Mouse (Mus musculus) spleen, adult 12 weeks (tissue): ENCODE results near the gene Triobp.
"Not testable (repeated sequence)": the region's sequence is repeated elsewhere in the genome, so short reads cannot be mapped to it uniquely, and the experiment has no call there.

Experiments
- DNase-seq: peaks from one replicate; pipeline ENCODE4 v3.0.0; 2022; ENCODE audit warnings: low spot score

Gene Triobp

DNA sequence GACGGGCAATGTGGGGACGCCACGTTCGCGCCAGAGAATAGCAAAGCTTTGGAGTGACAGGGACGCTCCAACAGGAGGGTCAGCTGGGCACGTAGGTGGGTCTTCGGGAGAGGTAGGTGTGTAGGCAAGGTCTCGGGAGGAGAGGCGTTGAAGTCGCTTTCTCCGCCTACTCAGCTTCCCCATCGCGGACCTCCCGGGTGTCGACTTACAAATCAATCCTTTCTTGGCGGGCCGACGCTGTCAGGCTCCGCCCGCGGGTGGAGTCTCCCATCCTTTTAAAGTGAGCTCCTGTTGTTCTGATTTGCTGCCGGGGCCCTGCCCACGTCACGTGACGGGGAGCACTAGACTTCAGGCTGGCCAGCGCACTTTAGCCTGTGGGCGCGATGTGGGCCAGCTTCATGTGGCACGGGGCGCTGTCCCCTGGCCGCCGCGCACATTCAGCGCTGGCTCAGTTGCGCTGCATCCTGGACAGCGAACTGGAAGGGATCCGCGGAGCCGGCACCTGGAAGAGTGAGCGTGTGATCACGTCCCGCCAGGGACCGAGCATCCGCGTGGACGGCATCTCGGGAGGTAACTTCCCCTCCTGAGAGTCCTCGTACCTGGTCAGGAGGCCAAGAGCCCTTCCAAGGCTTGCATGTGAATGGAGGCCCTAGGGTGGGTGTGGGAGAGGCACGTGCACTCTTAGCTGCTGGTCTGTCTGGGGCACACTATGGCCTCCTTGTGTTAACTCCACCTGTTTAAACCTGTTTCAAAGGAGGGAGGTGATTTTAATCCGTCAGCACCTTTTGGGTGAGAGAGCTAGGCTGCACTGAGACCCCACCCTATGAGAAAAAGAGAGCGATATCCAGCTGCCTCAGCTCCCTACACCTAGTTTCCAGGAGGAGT, 83.3 kb downstream of the Triobp start:
- peak; percentile 41 for DNase-seq

DNA sequence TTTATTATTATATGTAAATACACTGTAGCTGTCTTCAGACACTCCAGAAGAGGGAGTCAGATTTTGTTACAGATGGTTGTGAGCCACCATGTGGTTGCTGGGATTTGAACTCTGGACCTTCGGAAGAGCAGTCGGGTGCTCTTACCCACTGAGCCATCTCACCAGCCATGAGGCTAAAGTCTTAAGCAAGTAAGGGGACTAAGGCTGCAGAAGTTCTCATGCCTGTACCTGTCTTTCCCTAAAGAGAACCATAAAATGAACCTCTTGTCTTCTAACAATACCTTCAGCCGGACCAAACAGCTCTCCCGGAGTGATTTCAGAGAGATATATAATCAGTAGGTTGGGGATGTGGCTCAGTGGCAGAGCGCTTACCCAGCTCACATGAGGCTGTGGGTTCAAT, 84.4 kb downstream of the Triobp start:
- not testable (repeated sequence) for DNase-seq

DNA sequence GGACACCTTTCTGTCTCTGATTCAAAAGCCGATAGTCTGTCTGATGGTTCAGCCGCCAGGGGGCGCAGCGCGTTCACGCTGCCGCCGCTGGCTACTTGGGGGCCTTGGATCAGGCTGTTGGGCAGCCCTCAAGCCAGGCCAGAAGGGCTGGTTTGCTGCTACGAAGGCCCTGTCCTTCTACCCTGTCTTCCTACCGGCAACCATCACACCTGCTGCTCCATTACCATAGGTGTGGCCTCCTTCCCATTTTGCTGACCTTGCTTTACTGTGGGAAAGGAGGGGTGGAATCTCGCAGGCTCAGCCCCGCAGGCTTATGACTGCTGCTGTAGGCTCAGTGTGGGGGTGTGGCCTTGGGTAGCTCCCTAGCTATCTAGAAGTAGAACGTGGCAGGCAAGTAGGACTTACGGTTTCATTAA, 90.4 kb downstream of the Triobp start:
- peak; percentile 69 for DNase-seq

DNA sequence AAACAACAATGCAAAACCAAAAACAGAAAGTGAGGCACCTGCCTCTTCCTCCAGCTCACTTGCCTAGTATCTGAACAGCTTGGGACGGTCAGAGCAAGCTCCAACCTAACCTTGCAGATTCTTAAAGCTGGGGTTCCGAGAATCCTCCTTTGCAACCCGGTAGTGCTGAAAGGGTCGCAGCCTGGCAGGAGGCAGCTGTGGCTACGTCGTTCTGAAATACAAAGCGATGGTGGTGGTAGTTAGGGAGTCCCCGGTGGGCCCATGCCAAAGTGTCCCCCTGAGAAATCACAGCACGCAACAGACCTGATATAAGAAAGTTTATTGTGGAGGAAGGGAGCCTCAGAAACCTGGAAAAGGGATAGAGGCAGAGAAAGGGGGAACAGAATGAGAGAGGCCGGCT, 90.8 kb downstream of the Triobp start:
- no peak for DNase-seq

DNA sequence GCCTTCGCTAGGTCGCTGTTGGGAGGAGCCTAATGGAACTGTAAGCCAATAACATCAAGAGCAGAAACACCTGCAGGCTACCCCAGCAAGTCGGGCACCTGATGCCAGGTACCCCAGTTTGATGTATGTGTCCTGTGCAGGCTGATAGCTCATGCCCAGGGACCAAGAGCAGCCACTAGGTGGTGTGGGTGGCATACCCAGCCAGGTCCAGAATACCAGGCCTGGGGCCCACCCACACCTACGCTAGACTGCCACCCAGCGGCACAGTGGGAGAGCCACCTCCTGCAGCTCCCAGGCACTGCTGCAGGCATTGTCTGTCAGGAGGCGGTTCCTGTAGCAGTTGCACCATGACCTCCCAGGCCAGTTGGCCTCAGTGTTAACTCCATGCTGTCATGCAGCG, 91.3 kb downstream of the Triobp start:
- DNase-seq: peak; percentile 81

DNA sequence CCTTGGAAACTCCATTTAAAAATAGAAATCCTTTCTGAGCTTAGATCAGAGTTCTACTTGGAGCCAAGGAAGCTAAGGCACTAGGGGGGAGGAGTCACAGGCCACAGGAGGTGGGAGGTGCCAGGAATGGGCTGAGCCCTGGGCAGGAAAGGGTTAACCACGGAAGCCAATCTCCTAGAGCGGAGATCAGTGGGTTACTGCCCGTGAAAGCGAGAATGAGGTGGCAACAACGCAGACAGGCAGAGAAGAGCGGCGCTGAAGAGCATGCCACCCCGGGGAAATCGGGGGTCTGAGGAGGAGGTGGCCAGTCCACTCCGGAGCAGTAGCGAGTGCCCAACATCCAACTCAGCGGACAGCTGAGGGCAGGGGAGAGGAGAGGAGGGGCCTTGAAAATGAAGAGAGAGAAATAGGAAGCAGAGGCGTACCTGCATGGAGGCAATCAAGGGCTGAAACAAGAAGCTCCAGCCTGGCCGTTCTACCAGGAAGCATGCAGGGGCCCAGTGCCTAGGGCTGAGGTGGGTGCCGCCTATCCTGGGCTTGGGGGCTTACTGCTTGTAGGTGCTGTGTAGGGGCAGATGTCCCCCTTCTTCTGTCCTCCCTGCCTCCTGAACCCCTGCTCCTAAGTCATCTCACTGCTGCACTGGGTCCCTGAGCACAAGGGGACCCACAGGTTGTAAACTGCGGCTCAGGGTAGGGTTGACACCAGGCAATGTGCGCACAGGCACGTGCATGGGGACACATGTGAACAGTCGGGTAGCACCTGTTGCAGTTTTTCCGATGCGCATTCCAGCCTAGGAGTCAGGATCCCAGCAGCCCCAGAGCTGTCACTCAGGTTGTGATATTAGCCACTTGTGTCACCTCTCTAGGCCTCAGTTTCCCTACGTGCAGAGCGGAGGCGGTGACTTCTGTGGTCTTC, 93.2 kb downstream of the Triobp start:
- DNase-seq: no peak

GRCm38 (mm10) chr15:79041585-79041984, 94.1 kb downstream of the Triobp start, which contains the start of gene Galr3:
Galr3 (plus strand) TSS chr15:79041885.
- DNase-seq: no peak

GRCm38 (mm10) chr15:79042721-79043491, 95.4 kb downstream of the Triobp start:
- DNase-seq: no peak

DNA sequence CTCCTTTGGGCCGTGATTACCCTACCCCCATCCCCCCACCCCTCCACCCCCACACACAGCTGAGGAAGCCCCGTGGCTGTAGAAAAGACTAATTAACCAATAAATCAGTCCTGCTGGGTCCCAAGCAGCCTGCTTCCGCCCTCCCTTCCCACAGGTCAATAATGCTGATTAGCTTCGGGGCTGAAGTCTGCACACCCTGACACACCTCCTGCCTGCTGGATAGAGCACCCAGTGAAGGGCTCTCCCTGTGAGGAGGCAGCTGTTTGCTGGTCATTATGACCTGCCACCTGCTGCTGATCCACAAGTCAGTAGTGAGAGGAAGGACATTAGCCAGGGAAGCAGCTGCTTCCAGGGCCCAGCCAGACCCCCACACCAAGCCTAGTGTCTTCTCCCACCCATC, 97.3 kb downstream of the Triobp start:
- DNase-seq: no peak

DNA sequence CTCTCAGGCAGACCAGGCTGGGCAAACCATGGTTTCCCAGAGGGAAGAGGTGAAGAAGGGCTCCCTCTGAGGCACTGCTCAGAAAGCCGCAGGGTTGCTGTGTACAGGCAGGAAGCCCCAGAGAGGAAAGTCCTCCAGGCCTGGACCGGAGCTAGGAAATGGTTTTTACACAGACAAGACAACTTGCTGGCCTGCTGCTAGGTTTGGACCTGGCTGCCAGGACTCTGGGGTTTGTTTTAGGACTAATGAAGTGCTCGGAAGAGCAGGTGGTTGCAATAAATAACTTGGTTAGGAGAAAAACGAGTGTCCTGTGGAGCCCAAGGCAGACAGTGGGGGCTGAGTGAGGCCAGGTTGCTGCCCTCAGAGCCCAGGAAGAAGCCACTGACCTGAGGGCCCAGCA, 100.7 kb downstream of the Triobp start:
- DNase-seq: no peak

DNA sequence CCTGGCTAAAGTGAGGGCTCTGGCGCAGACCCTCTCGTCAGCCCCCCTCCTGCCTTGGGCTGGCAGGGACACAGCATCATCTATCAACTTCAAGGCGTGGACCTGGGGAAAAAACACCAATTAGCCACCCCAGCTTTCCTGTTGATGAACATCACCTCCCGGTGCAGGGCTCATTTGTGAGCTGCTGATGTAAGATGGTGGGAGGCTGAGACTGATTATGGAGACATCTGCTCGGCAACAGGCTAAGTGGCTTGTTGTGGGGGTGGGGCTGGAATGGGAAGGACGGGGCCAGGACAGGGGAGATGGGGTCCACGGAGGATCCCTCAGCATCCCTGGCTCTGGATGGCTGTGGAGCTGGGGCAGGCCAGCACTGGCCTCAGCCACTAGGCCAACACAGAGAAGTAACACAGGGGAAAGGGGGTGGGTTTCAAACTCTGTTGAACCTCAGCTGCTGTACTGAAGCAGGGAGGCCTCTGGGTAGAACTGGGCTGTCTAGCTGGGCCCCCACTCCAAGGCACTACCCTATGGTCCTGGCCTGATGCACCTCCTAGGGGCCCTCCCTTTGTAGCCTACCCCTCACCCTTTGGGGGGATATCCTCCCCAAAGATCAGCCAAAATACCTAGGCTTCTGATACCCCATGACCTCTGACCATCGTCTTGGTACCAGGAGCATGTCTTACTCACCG, 102.8 kb downstream of the Triobp start:
- DNase-seq: no peak

- DNase-seq: no peak
Measured at GRCm38 (mm10) chr15:79050964-79051363, 103.4 kb downstream of the Triobp start.

- DNase-seq: no peak
Measured at GRCm38 (mm10) chr15:79051461-79052360, 104.2 kb downstream of the Triobp start.

DNA sequence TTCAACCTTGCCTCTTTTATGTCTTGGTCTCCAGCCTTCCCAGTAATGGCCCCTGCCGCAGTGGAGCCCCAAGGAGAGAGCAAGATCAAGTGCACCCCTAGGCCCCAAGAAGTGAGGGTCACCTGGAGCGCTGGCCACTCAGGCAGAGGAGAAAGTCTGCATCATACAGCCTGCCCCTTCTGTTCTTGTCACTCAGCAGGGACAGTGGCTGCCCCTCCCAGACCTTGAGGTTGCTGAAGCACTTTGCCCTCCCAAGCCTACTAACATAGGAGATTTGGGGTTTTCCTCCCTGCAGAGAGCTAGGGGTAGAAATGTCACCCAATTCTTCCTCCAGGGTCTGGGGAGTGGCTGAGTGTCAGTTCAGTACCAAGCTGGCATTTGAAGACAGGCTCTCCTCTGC, 104.8 kb downstream of the Triobp start:
- DNase-seq: no peak
